Mouse (Mus musculus) thymus, postnatal 10 days (tissue): ENCODE data around the gene Gm42791.

Experiments used
- DNase-seq, 2 experiments: peaks; one replicate each; pipeline ENCODE4 v3.0.0; 2021; ENCODE audit warnings: low spot score in 2 of 2

The Gm42791 gene

DNA sequence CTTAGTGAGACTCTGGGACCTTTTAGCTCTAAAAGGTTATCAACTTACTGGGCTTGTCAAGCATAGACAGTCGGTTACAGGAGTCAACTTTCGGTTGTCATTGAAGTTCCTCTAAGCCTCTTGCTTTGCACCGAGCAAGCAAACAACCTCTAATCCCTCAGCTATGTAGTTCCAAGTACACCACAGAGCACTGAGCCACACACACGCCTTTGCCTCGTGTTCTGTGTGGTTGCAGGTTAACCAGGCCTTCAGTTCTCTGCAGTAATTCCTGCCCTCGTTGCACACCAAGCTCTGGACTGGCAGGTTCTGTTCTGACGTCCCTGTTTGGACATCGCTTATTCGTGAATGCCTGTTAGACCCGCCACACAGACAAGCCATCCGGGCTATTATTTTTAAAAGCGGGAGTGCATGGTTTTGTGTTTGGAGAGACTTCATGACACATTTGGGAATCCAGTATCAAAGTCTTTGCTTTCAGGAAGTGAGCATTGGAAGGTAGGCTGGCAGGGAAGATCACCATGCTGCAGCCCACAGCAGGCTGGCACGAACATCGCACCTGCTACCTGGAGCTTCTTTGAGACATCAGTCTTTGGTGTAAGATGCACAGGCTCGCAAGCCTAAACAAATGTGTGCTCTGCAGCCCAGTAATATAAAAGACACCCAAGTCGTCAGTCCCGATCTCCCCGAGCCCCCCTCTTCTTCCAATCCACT, 16.3 kb downstream of the Gm42791 start:
- peak in 1 of 2 experiments; percentile 49 for DNase-seq

DNA sequence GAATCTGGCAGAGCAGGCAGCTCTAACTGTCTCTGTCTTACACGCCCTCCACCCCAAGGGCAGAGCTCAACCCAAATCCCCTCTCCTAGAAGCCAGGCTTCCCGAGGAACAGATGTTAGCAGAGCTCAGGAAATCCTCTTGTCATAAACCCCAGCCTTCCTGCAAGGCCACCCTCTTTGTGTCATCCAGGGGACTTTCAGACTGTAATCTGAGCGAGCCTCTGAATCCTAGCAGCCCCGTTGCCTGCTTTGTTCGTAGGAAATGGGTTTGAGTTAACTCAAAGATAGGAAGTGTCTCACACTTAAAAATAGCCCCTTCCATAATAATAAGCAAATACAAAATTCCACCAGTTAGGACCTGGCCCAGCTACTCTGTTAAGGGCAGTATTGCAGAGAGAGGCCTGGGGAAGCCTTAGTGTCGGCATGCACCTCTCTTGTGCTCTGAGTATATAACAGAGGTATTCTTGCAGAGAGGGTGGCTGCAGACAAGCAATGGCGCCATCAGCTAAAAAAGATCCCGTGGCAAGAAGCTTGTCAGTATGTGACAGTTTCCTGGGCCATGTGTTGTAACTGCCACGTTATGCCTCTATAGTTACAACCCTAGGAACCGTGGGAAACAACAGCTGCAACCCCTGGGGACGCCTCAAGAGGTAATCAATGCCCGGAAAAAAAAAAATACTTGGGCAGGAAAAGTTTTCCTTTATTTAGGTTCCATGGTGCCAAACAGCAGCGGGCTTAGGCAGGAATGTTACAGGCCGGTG, 17.1 kb downstream of the Gm42791 start:
- peak; percentile 58 to 59 for DNase-seq

DNA sequence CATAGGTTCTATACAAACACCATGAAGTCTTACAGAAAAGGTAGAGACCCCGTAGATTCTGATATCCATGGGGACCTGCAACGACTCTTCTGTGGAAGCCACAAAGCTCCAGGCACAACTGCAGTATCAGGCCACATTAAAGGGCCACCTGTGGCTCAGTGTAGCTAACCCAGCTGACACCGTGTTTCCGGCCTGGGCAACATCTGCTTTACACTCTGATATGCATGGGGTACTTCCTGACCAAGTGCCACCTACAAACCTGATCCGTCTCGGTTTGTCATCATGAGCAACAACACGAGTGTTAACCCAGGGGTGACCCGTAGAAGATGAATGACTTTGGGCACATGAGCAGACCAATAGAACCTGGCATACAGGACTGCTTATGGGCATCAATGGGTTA, 18.1 kb downstream of the Gm42791 start:
- peak; percentile 86 to 92 for DNase-seq

DNA sequence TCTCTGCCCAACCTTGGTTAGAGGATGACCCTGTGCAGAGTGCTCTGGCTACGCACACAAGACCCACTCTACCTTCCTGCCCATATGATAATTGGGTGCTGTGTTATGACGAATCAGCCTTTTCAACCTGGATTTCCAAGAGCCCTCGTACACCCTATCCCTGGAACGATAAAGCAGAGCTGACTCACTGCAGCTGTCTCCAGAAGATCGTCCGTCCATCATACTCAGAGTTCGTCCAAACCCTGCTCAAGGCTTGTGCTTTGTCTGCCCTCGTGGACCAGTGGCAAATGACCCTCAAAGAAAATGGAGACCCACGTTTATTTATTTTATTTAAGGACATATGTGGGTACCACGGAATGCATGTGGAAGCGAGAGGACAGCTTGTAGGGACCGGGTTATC, 19.9 kb downstream of the Gm42791 start:
- no peak for DNase-seq

DNA sequence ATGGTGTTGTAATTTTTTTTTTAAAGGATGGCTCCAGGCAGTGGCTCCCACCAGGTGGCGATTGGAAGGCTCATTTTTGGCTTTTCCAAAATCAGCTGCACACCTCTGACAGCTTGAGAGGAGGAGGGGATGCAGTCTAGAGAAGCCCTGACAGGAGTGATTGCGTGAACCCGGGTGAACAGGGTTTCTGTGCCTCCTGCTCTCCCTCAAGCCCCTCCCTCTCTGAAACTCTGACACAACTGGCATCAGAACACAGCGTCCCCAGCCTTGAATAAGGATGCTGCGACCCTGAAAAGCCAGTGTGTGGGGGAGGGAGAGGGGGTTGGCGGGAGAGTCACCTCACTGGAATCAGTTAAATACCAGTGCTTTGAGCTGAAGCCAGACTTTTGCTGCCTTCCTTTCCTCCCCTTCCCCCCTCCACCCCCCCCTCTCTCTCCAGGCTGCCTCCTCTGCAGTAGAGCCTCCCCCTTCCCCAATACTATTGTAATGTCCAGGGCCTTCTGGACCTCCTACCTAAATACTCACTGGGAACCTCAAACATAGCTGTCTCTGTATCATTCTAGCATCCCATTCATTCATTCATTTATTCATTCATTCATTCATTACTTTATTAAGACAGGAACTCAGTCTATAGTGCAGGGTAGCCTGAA, 21.8 kb downstream of the Gm42791 start:
- DNase-seq = peak in 1 of 2 experiments; percentile 59

- DNase-seq = no peak
These were observed 22.8 kb downstream of the Gm42791 start for GRCm38 (mm10) chr5:148972167-148972566.

GRCm38 (mm10) chr5:148969648-148970047, 25.3 kb downstream of the Gm42791 start:
- no peak for DNase-seq

GRCm38 (mm10) chr5:148968958-148969576, 25.9 kb downstream of the Gm42791 start:
- DNase-seq = no peak

DNA sequence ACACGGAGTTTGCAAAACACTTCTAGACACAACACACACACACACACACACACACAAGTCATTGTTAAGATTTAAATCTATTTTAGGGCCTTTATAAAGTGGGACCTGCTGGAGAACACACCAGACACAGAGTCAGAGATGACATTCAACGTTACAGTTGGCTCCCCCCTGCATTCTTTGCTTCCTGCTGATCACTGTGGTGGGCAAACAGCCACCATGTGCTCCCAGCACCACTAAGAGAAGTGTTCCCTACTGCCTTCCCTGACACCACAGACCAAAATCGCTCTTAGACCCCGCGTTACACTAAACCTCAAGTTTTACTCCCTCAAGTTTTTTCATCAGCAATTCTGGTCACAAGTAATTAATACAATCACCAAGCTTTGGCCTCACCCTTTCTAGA, 26.8 kb downstream of the Gm42791 start:
- DNase-seq = no peak

- no peak for DNase-seq
These were observed 28.6 kb downstream of the Gm42791 start for GRCm38 (mm10) chr5:148966395-148966794.

GRCm38 (mm10) chr5:148965691-148966333, 29.1 kb downstream of the Gm42791 start:
- no peak for DNase-seq

DNA sequence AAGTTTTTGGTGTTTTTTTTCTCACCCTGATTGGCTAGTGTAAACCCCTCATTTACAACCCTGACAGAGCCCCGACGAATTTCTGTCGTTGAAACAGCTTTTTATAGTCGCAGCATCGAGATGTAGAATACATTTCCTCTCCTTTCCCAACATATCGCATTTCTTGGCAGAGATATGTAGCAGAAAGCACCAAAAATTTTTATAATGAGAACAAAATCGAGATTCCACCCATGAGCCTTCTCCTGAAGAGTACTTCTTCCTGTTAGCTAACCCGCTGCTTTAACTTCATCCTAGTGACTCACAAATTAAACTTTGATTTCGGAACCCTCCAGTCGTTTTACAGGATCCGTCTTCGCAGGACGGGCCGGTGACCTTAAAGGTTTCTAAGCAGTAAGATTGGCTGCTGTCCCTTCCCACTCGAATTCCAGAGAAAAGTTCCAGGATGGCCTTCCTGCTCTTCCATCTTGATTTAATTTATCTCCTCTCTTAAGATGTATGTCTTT, 29.8 kb downstream of the Gm42791 start:
- no peak for DNase-seq

- no peak for DNase-seq
These were observed 30.7 kb downstream of the Gm42791 start for GRCm38 (mm10) chr5:148964251-148964650.

DNA sequence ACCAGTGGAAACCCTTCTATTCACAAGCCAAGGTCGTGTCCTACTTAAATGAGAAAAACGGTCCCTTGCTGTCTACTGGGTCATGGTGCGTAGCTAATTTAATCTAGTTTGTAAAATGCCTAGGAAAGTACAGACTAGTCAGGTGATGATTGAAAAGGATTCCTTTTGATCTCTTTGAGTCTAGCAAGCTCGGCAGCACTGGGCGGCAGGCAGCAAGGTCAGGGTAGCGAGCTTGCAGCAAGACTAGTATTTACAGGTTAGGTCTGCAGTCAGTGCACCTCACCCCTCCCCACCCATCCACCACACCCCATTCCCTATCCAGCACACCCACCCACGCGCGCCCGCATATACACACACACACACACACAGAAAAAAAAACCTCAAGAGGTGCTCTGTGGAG, 34.7 kb downstream of the Gm42791 start:
- DNase-seq = no peak

- DNase-seq = peak; percentile 86 to 94
These were observed 35.6 kb downstream of the Gm42791 start for GRCm38 (mm10) chr5:148959068-148959990.

- DNase-seq = peak; percentile 69 to 73
These were observed 36.6 kb downstream of the Gm42791 start for GRCm38 (mm10) chr5:148958355-148958754.

GRCm38 (mm10) chr5:148956898-148957535, 37.9 kb downstream of the Gm42791 start:
- no peak for DNase-seq

DNA sequence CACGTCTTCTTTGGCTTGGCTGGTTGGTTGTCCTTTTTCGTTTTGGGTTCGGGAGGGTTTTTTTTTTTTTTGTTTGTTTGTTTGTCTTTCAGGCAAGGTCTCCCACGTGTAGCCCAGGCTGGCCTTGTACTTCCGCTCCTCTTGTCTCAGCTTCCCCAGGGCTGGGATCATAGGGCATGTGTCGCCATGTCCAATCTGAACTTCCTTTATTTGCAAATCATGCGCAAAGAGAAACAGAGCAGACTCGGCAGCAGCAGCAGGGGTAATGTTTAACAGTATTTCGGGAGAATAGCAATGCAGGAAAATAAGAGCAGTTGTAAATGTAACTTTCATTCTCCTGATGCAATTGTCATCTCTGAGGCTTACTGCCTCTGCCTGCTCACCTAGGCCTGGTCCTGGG, 38.9 kb downstream of the Gm42791 start:
- DNase-seq = no peak

DNA sequence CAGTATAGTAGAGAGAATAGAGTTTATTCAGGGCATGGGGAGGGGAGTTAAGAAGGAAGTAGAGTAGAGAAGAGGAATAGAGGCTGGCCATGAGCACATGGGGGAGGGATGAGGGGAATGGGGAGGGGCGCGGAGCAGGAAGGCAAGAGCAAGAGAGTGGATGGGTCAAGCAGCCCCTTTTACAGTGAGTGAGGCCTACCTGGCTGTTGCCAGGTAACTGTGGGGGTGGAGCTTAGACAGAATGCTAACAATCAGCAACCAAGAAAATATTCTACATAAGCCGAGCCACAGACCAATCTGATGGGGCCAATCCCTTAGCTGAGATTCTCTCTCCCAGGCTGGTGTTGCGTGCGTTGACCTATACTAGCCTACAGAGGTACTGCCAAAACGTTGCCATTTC, 39.4 kb downstream of the Gm42791 start:
- DNase-seq = no peak
